Mouse (Mus musculus): ENCODE results near the gene Boll.

Boll gene

GRCm38 (mm10) chr1:55238496-55238895, 124.8 kb downstream of the Boll start:
- DNase-seq (ENCODE audit: low read depth, low spot score), result peak; percentile 12

GRCm38 (mm10) chr1:55237643-55238161, 125.6 kb downstream of the Boll start:
- peak; percentile 32 for DNase-seq (ENCODE audit: low read depth, low spot score)

GRCm38 (mm10) chr1:55236890-55237642, 126.2 kb downstream of the Boll start, which contains the start of gene Mars2:
Mars2 (plus strand) TSS chr1:55237177.
- DNase-seq (ENCODE audit: low read depth, low spot score), result peak; percentile 96

GRCm38 (mm10) chr1:55236487-55236886, 126.8 kb downstream of the Boll start:
- DNase-seq (ENCODE audit: low read depth, low spot score), result no peak

GRCm38 (mm10) chr1:55234910-55235520, 128.3 kb downstream of the Boll start:
- no peak for DNase-seq (ENCODE audit: low read depth, low spot score)

GRCm38 (mm10) chr1:55228256-55228884, 134.9 kb downstream of the Boll start:
- DNase-seq (ENCODE audit: low read depth, low spot score), result no peak

GRCm38 (mm10) chr1:55227376-55227775, 135.9 kb downstream of the Boll start:
- DNase-seq (ENCODE audit: low read depth, low spot score), result no peak

- no peak for DNase-seq (ENCODE audit: low read depth, low spot score)
Observed at GRCm38 (mm10) chr1:55226011-55226857, 137.0 kb downstream of the Boll start, which contains the start of gene Rftn2. Rftn2 (minus strand) TSS chr1:55226782.

GRCm38 (mm10) chr1:55225398-55225797, 137.9 kb downstream of the Boll start:
- DNase-seq (ENCODE audit: low read depth, low spot score), result no peak

- no peak for DNase-seq (ENCODE audit: low read depth, low spot score)
Observed at GRCm38 (mm10) chr1:55224111-55224510, 139.2 kb downstream of the Boll start.

- no peak for DNase-seq (ENCODE audit: low read depth, low spot score)
Observed at GRCm38 (mm10) chr1:55223026-55223425, 140.2 kb downstream of the Boll start.

GRCm38 (mm10) chr1:55221352-55221751, 141.9 kb downstream of the Boll start:
- DNase-seq (ENCODE audit: low read depth, low spot score), result no peak

GRCm38 (mm10) chr1:55217191-55217590, 146.1 kb downstream of the Boll start:
- DNase-seq (ENCODE audit: low read depth, low spot score), result no peak

- DNase-seq (ENCODE audit: low read depth, low spot score), result peak; percentile 77
Observed at GRCm38 (mm10) chr1:55215185-55215813, 148.0 kb downstream of the Boll start.

- no peak for DNase-seq (ENCODE audit: low read depth, low spot score)
Observed at GRCm38 (mm10) chr1:55213936-55214335, 149.3 kb downstream of the Boll start.

- no peak for DNase-seq (ENCODE audit: low read depth, low spot score)
Observed at GRCm38 (mm10) chr1:55213475-55213874, 149.8 kb downstream of the Boll start.

- DNase-seq (ENCODE audit: low read depth, low spot score), result no peak
Observed at GRCm38 (mm10) chr1:55212771-55213170, 150.5 kb downstream of the Boll start.

- DNase-seq (ENCODE audit: low read depth, low spot score), result no peak
Observed at GRCm38 (mm10) chr1:55211081-55211480, 152.2 kb downstream of the Boll start.

GRCm38 (mm10) chr1:55210202-55210965, 152.9 kb downstream of the Boll start:
- DNase-seq (ENCODE audit: low read depth, low spot score), result peak; percentile 61

GRCm38 (mm10) chr1:55208500-55209140, 154.6 kb downstream of the Boll start:
- no peak for DNase-seq (ENCODE audit: low read depth, low spot score)

Data from CD4-positive helper T cell, adult 2 months (primary cell).